Mouse (Mus musculus) kidney, postnatal 0 days (tissue): ENCODE measurements at regions not wholly inside any gene's neighbourhood (a gene's known extent, or its start where the extent isn't known, plus 50 kb on each side); places are given as distances from the start of the nearest gene placed in this dataset.

ENCODE experiments used
- ATAC-seq: fragments of 200-750 bp; cut with Nextera tagmentation; replicated peaks from 2 replicates; pipeline ENCODE4 v1.8.0; 2017; ENCODE audit warnings: low read depth, moderate number of reproducible peaks, moderate TSS enrichment, moderate library complexity; ENCODE audit not compliant: low FRiP score
- DNase-seq: peaks from one replicate; pipeline ENCODE4 v3.0.0-alpha.2; 2016; ENCODE audit warnings: low spot score
- H3K27ac ChIP-seq: fragments of 300-500 bp; sonication (generic); 2 replicates; pipeline ENCODE4 v1.5.1; 2014; ENCODE audit warnings: mild to moderate bottlenecking
- H3K27me3 ChIP-seq: fragments of 300-500 bp; sonication (generic); 2 replicates; pipeline ENCODE4 v1.6.1; 2014; ENCODE audit warnings: low read length, mixed read lengths; ENCODE audit not compliant: insufficient read depth
- H3K36me3 ChIP-seq: fragments of 300-500 bp; sonication (generic); 2 replicates; pipeline ENCODE4 v1.6.1; 2014; ENCODE audit warnings: low read length, mixed read lengths; ENCODE audit not compliant: insufficient read depth
- H3K4me1 ChIP-seq: fragments of 300-500 bp; sonication (generic); replicated peaks from 2 replicates; pipeline ENCODE4 v1.6.1; 2014; ENCODE audit warnings: antibody characterized with exemption, low read length, mixed read lengths; ENCODE audit not compliant: insufficient read depth
- H3K4me2 ChIP-seq: fragments of 300-500 bp; sonication (generic); 2 replicates; pipeline ENCODE4 v1.6.1; 2014; ENCODE audit warnings: mild to moderate bottlenecking, low read length, moderate library complexity, mixed read lengths
- H3K4me3 ChIP-seq: fragments of 300-500 bp; sonication (generic); replicated peaks from 2 replicates; pipeline ENCODE4 v1.5.1; 2014; ENCODE audit warnings: low read depth, low read length
- H3K9ac ChIP-seq: fragments of 300-500 bp; sonication (generic); 2 replicates; pipeline ENCODE4 v1.6.1; 2014; ENCODE audit warnings: low read depth, low read length
- H3K9me3 ChIP-seq: fragments of 300-500 bp; sonication (generic); replicated peaks from 2 replicates; pipeline ENCODE4 v1.6.1; 2016; ENCODE audit warnings: low read length, inconsistent platforms, mixed read lengths
- CTCF ChIP-seq: IDR thresholded peaks from 2 replicates; pipeline ENCODE4 v1.5.1; 2016; ENCODE audit warnings: antibody characterized with exemption, low read depth, mild to moderate bottlenecking, moderate library complexity
- WGBS: fragments of 180-500 bp; shearing (Covaris S2); extraction: QIAGEN DNeasy Blood & Tissue Kit; methylation state at CpG from one replicate; pipeline ENCODE4 v1.1.7; 2014; 5-methylcytosine and 5-hydroxymethylcytosine counted together

DNA sequence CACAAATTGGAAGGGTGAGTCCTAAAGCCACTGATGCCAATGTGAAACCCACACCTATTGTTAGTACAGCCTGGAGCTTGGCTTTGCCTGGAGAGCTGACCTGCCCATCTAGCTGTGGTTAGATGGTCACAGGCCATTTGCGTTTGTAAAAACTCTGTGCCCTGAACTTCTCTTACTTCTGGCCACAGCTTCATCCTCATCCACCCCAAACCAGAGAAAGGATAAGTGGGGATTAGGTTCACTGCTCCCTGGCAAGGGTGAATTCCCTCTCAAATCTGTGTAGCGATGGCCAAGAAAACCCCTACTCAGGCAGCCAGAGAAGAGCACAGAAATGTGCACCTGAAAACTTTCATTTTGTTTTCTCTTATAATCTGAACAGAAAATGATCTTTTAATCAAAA lies 54.9 kb upstream of the 1700066M21Rik start:
- 72% methylated on average over 2 of the region's 2 CpGs for WGBS
- ATAC-seq (no peak), DNase-seq (no peak)
- no peak overlapping the region for H3K4me3 ChIP-seq
- no peak for TF ChIP-seq CTCF
- H3K9ac ChIP-seq, result no peak overlapping the region
- H3K9me3 ChIP-seq, result no peaks in the 10 kb centered on the region
- H3K27ac ChIP-seq, result no peak overlapping the region
- no peak overlapping the region for H3K4me2 ChIP-seq
- H3K36me3 ChIP-seq, result no peaks in the 10 kb centered on the region
- H3K27me3 ChIP-seq, result no peaks in the 10 kb centered on the region
- no peaks in the 10 kb centered on the region for H3K4me1 ChIP-seq

DNA sequence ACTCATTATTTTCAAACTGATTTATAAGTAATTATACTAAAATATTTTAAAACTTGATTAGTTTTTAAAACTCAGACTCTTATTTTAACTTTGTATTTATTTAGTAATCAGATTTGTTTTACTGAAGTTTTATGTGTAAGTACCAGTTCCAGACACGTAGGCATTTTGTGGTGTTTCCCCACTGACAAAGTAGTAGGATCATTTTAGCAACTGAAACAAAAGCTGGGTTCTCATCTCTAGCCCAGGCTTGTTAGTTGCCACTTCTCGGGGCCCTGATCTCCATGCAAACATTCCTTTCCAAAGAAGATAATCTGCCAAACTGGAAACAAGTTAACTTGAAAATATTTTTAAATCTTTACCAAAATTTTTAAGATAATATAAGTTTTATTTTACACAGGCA lies 54.3 kb upstream of the 1700066M21Rik start:
- H3K4me3 ChIP-seq, result no peak overlapping the region
- no peak for ATAC-seq
- H3K36me3 ChIP-seq, result no peaks in the 10 kb centered on the region
- no peaks in the 10 kb centered on the region for H3K4me1 ChIP-seq
- H3K27ac ChIP-seq, result no peak overlapping the region
- no peaks in the 10 kb centered on the region for H3K27me3 ChIP-seq
- no peaks in the 10 kb centered on the region for H3K9me3 ChIP-seq
- TF ChIP-seq CTCF, result no peak
- H3K9ac ChIP-seq, result no peak overlapping the region
- DNase-seq, result no peak
- WGBS, result 83% methylated on average over 2 of the region's 2 CpGs
- H3K4me2 ChIP-seq, result no peak overlapping the region

DNA sequence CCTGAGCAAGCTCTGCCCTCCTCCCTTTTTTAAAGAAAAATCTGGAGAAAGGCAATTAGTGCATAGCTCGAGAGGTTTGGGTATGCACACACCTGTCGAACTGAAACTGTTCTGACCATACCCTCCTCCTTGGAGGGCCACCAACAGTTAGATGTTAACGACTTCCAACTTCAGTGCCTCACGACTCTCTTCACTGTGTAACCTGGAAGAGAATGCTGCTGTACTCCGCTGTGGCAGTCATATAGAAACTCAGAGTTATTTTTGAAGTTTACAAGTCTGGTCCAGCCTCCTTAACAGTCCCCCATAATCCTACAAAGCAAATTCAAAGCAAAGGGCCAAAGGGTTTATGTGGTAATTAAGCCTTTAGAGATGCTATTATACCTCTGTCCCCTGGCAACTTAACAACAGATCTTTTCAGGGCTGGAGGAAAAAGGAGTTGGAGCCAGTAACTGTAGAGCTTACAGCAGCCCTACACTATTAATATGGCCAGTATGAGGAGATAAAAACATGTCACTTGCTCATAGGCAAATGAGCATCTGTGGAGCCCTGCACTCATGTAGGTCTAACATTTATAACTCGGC lies 51.7 kb upstream of the 1700066M21Rik start:
- H3K4me1 ChIP-seq, result no peaks in the 10 kb centered on the region
- H3K27ac ChIP-seq, result no peak overlapping the region
- H3K4me2 ChIP-seq, result no peak overlapping the region
- H3K36me3 ChIP-seq, result no peaks in the 10 kb centered on the region
- no peak for TF ChIP-seq CTCF
- no peak overlapping the region for H3K4me3 ChIP-seq
- no peak for DNase-seq
- WGBS, result 28% methylated on average over 6 of the region's 6 CpGs
- H3K9ac ChIP-seq, result no peak overlapping the region
- no peaks in the 10 kb centered on the region for H3K9me3 ChIP-seq
- no peak for ATAC-seq
- H3K27me3 ChIP-seq, result no peaks in the 10 kb centered on the region
